Mouse (Mus musculus) cerebellum, adult 2 months (tissue): Measurements from ENCODE around the gene Dpy30. TPM values are rescaled to one million over a fixed set of nuclear protein-coding genes. Genes with fewer than 3 reads are reported as not detected.
"Not testable (repeated sequence)": the region's sequence is repeated elsewhere in the genome, so short reads cannot be mapped to it uniquely, and the experiment has no call there.

Source experiments
- DNase-seq, 2 experiments: peaks; one replicate each; pipeline ENCODE4 v3.0.0; 2021
- H3K27ac ChIP-seq: fragments of 200-500 bp; 2 replicates; pipeline ENCODE4 v1.5.1; 2012; ENCODE audit warnings: low read length, control low read depth, inconsistent platforms; ENCODE audit not compliant: insufficient read depth
- H3K27me3 ChIP-seq: fragments of 200-500 bp; 2 replicates; pipeline ENCODE4 v1.6.1; 2012; ENCODE audit warnings: inconsistent platforms, mild to moderate bottlenecking, low read length, moderate library complexity; ENCODE audit not compliant: control insufficient read depth, insufficient read depth
- H3K4me1 ChIP-seq: fragments of 200-500 bp; 2 replicates; pipeline ENCODE4 v1.6.1; 2011; ENCODE audit warnings: low read length; ENCODE audit not compliant: control insufficient read depth, insufficient read depth
- H3K4me3 ChIP-seq: fragments of 200-500 bp; replicated peaks from 2 replicates; pipeline ENCODE3; 2011; ENCODE audit warnings: mild to moderate bottlenecking, low read depth, low read length, control low read depth; ENCODE audit not compliant: insufficient read depth
- CTCF ChIP-seq: fragments of 200-500 bp; IDR thresholded peaks from 2 replicates; pipeline ENCODE4 v1.5.1; 2011; ENCODE audit warnings: low read depth, mild to moderate bottlenecking, control low read depth, low read length, moderate library complexity, borderline replicate concordance; ENCODE audit not compliant: insufficient read depth
- POLR2A ChIP-seq: fragments of 200-500 bp; IDR thresholded peaks from 2 replicates; pipeline ENCODE4 v1.6.1; 2011; ENCODE audit warnings: low read length, control low read depth, borderline replicate concordance; ENCODE audit not compliant: insufficient read depth
- WGBS: fragments of 180-500 bp; shearing (Covaris S2); methylation state at CpG from one replicate; pipeline ENCODE4 v1.1.7; 2018; 5-methylcytosine and 5-hydroxymethylcytosine counted together
- polyA plus RNA-seq: library from polyadenylated mRNA; depleted of rRNA; stranded (reverse); fragments of >200 nt; gene quantifications from 2 replicates; pipeline ENCODE4 v1.2.3, GENCODE M21; 2012; rRNA removed

Gene Dpy30
- 81.3 and 91.6 TPM in 2 replicates for polyA plus RNA-seq

GRCm38 (mm10) chr17:74323844-74324243, at the start of gene Dpy30:
Dpy30 (minus strand) TSS chr17:74323944.
- Histone ChIP-seq H3K27me3 (no peaks in the 10 kb centered on the region), H3K4me1 (no peaks in the 10 kb centered on the region), H3K27ac (no peak within 1 kb of the TSS), H3K4me3 (no peak within 1 kb of the TSS)
- TF ChIP-seq POLR2A = no peak
- TF ChIP-seq CTCF = no peak
- 79% methylated on average over 2 of the region's 2 CpGs for WGBS
- DNase-seq = no peak

- TF ChIP-seq POLR2A (no peak), CTCF (no peak)
- DNase-seq = no peak
- H3K4me3 ChIP-seq = no peak overlapping the region
- H3K27me3 ChIP-seq = no peaks in the 10 kb centered on the region
- H3K27ac ChIP-seq = no peak overlapping the region
- no peaks in the 10 kb centered on the region for H3K4me1 ChIP-seq
- 90% methylated on average over 1 of the region's 1 CpGs for WGBS
These were observed 39.8 kb upstream of the Dpy30 start for GRCm38 (mm10) chr17:74363592-74363991.

GRCm38 (mm10) chr17:74341151-74341550, 17.4 kb upstream of the Dpy30 start:
- Histone ChIP-seq H3K4me1 (peaks cover 9% of the 10 kb centered on the region), H3K27me3 (no peaks in the 10 kb centered on the region), H3K27ac (no peak overlapping the region), H3K4me3 (peak overlapping the region; percentile 19)
- no peak for DNase-seq
- TF ChIP-seq CTCF (no peak), POLR2A (no peak)
- 26% methylated on average over 5 of the region's 5 CpGs for WGBS

- DNase-seq = peak; percentile 71 to 81
- no peak for TF ChIP-seq CTCF
- no peak for TF ChIP-seq POLR2A
- Histone ChIP-seq H3K4me1 (peaks cover 9% of the 10 kb centered on the region), H3K27ac (peak within 1 kb of the TSS; percentile 88), H3K27me3 (no peaks in the 10 kb centered on the region), H3K4me3 (peak within 1 kb of the TSS; percentile 70)
- under 1% methylated on average over 87 of the region's 90 CpGs for WGBS
These were observed 15.4 kb upstream of the Dpy30 start, which contains the start of gene Spast for GRCm38 (mm10) chr17:74338937-74339804. Spast (plus strand) TSS chr17:74338987.

GRCm38 (mm10) chr17:74338225-74338931, 14.6 kb upstream of the Dpy30 start:
- under 1% methylated on average over 42 of the region's 50 CpGs for WGBS
- H3K4me1 ChIP-seq = peaks cover 9% of the 10 kb centered on the region
- TF ChIP-seq CTCF (no peak), POLR2A (peak; percentile 91)

GRCm38 (mm10) chr17:74331049-74331676, 7.4 kb upstream of the Dpy30 start:
- Histone ChIP-seq H3K27ac (no peak overlapping the region), H3K4me1 (no peaks in the 10 kb centered on the region), H3K27me3 (no peaks in the 10 kb centered on the region), H3K4me3 (no peak overlapping the region)
- TF ChIP-seq CTCF (no peak), POLR2A (no peak)
- 82% methylated on average over 9 of the region's 9 CpGs for WGBS
- no peak for DNase-seq

More at GRCm38 (mm10) chr17:74338225-74338931, 14.6 kb upstream of the Dpy30 start:
- peak; percentile 97 for DNase-seq
- Histone ChIP-seq H3K27me3 (no peaks in the 10 kb centered on the region), H3K4me3 (peak overlapping the region; percentile 70), H3K27ac (peak overlapping the region; percentile 35; the same call in 1 of the 2 replicates)

- WGBS = 52% methylated on average over 2 of the region's 2 CpGs
- not testable (repeated sequence) for H3K27me3 ChIP-seq, DNase-seq, H3K4me1 ChIP-seq, H3K27ac ChIP-seq, H3K4me3 ChIP-seq
- peak; percentile 29; the same call in 1 of the 2 replicates for TF ChIP-seq CTCF
These were observed 4.4 kb upstream of the Dpy30 start for GRCm38 (mm10) chr17:74328146-74328545.

- H3K27ac ChIP-seq, H3K27me3 ChIP-seq, H3K4me1 ChIP-seq, DNase-seq, H3K4me3 ChIP-seq: not testable (repeated sequence)
- 84% methylated on average over 7 of the region's 7 CpGs for WGBS
These were observed 3.5 kb upstream of the Dpy30 start for GRCm38 (mm10) chr17:74327195-74327594.
